Mouse (Mus musculus): ENCODE measurements at regions not wholly inside any gene's neighbourhood (a gene's known extent, or its start where the extent isn't known, plus 50 kb on each side); places are given as distances from the start of the nearest gene placed in this dataset.

- TF ChIP-seq CTCF (IDR thresholded peaks at IDR 0.05; ENCODE audit: low read depth, low read length), result no peak
- no peak for TF ChIP-seq POLR2A (IDR thresholded peaks at IDR 0.05; ENCODE audit: extremely low read depth, insufficient read depth, low read length)
These were observed 544.9 kb upstream of the Tnp1 start for GRCm38 (mm10) chr1:73560594-73560993.

All from liver, adult 2 months (tissue).